Mouse (Mus musculus): Measurements from ENCODE around the gene Zfp410.

DNA sequence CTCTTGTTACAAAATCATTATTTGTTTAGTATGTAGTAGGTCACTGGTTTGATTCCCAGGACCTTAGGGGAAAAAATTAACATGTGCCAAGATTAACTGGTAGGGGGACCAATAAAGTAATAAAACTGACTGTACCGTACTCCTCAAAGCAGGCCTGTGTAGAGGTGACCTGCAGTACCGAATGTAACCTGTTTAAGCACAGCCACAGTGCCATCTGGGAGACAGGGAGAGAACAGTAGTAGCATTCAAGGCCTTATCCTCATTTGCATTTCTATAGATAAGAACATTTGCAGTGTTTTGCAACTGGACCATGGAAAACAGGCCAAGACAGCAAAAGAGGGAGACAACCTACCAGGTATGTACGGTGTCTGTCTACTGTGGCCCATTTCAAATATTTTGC is 38.8 kb upstream of the Zfp410 start:
- TF ChIP-seq CTCF (IDR thresholded peaks at IDR 0.05; ENCODE audit: borderline replicate concordance, extremely low read depth, insufficient read depth, insufficient read length) (no peak), POLR2A (IDR thresholded peaks at IDR 0.05; ENCODE audit: borderline replicate concordance, extremely low read depth, insufficient read depth, insufficient read length, poor library complexity, severe bottlenecking) (no peak)

Measured in brain, embryonic 14.5 days (tissue).